Mouse (Mus musculus): ENCODE results near the gene Lif.

DNA sequence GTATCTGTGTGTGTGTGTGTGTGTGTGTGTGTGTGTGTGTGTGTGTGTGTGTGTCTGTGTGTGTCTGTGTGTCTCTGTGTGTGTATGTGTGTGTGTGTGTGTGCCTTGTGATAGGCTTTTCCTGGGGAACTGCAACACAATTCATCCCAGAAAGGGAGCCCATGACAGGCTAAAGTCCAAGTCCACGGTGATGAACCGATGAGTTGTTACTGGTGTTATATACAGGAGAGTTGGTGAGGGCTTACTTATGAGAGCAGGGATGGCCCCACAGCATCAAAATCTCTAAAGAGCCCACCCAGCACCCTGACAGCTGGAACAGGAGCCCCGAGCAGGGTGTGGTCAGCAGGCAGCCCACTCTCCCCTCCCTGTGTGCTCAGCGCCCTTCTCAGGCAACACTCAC, 16.2 kb upstream of the Lif start:
- no peak for TF ChIP-seq CTCF (IDR thresholded peaks at IDR 0.05; ENCODE audit: low read depth, low read length)
- TF ChIP-seq POLR2A (IDR thresholded peaks at IDR 0.05; ENCODE audit: extremely low read depth, insufficient read depth, low read length) = no peak

Data from liver, adult 2 months (tissue).